Mouse (Mus musculus) intestine, embryonic 14.5 days (tissue): ENCODE data around the gene Tfb2m. TPM values are rescaled to one million over a fixed set of nuclear protein-coding genes. Genes with fewer than 3 reads are reported as not detected.

Source experiments
- ATAC-seq: fragments of 200-750 bp; cut with Nextera tagmentation; replicated peaks from 2 replicates; pipeline ENCODE4 v1.8.0; 2017; ENCODE audit warnings: low read depth, moderate number of reproducible peaks, moderate TSS enrichment, moderate library complexity; ENCODE audit not compliant: low FRiP score, low TSS enrichment
- DNase-seq: peaks from one replicate; pipeline ENCODE4 v3.0.0-alpha.2; 2018; ENCODE audit warnings: low spot score
- H3K27ac ChIP-seq: fragments of 300-500 bp; sonication (generic); 2 replicates; pipeline ENCODE4 v1.5.1; 2014; ENCODE audit warnings: low read depth, mild to moderate bottlenecking, control low read depth
- H3K27me3 ChIP-seq: fragments of 300-500 bp; sonication (generic); replicated peaks from 2 replicates; pipeline ENCODE4 v1.6.1; 2014; ENCODE audit warnings: low read length, control low read depth; ENCODE audit not compliant: control insufficient read depth, insufficient read depth
- H3K36me3 ChIP-seq: fragments of 300-500 bp; sonication (generic); 2 replicates; pipeline ENCODE4 v1.6.1; 2014; ENCODE audit warnings: low read length, control low read depth; ENCODE audit not compliant: control insufficient read depth, insufficient read depth
- H3K4me1 ChIP-seq: fragments of 300-500 bp; sonication (generic); replicated peaks from 2 replicates; pipeline ENCODE4 v1.6.1; 2014; ENCODE audit warnings: low read length, control low read depth, mixed read lengths; ENCODE audit not compliant: control insufficient read depth, insufficient read depth
- H3K4me2 ChIP-seq: fragments of 300-500 bp; sonication (generic); 2 replicates; pipeline ENCODE4 v1.6.1; 2014; ENCODE audit warnings: low read length
- H3K4me3 ChIP-seq: fragments of 300-500 bp; sonication (generic); 2 replicates; pipeline ENCODE4 v1.5.1; 2014; ENCODE audit warnings: low read depth, low read length, control low read depth, mixed read lengths
- H3K9ac ChIP-seq: fragments of 300-500 bp; sonication (generic); 2 replicates; pipeline ENCODE4 v1.6.1; 2014; ENCODE audit warnings: mild to moderate bottlenecking, low read length
- H3K9me3 ChIP-seq: fragments of 300-500 bp; sonication (generic); 2 replicates; pipeline ENCODE4 v1.6.1; 2016; ENCODE audit warnings: low read length, control low read depth; ENCODE audit not compliant: control insufficient read depth
- WGBS: fragments of 180-500 bp; shearing (Covaris S2); extraction: QIAGEN DNeasy Blood & Tissue Kit; methylation state at CpG from one replicate; pipeline ENCODE4 v1.1.7; 2014; 5-methylcytosine and 5-hydroxymethylcytosine counted together
- polyA plus RNA-seq: library from polyadenylated mRNA; unstranded; fragments of >200 nt; fragmentation: Nextera tagmentation; extraction: Ambion mirVana; gene quantifications from 2 replicates; pipeline ENCODE4 v1.2.1, GENCODE M21; 2014

Tfb2m gene
- polyA plus RNA-seq, 1 experiment from 2014 or later: 26.4 TPM

DNA sequence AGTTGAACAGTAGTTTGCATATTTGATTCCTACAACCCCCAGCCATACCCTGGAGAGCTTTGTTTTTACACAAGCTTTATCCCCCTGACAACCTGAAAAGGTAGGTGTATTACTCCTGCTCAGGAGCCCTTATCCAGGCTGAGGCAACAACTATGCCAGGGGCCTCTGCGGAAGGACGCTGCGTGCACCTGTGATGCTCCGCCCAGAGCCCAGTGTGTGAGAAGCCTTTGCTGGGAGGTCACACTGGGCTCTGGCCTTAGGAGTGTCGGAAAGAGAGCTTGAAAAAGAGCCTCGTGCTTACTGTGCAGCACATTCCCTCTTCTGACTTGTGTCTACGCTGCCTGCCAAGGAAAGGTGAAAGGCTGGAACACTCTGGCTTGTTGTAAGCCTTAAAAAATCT is 6.7 kb upstream of the Tfb2m start:
- Histone ChIP-seq H3K4me3 (no peak overlapping the region), H3K27me3 (no peaks in the 10 kb centered on the region), H3K27ac (no peak overlapping the region), H3K9ac (no peak overlapping the region), H3K36me3 (no peaks in the 10 kb centered on the region), H3K9me3 (no peaks in the 10 kb centered on the region), H3K4me1 (peaks cover 4% of the 10 kb centered on the region; the same call in 1 of the 2 replicates), H3K4me2 (no peak overlapping the region)
- ATAC-seq (no peak), DNase-seq (no peak)
- 50% methylated on average over 7 of the region's 7 CpGs for WGBS

DNA sequence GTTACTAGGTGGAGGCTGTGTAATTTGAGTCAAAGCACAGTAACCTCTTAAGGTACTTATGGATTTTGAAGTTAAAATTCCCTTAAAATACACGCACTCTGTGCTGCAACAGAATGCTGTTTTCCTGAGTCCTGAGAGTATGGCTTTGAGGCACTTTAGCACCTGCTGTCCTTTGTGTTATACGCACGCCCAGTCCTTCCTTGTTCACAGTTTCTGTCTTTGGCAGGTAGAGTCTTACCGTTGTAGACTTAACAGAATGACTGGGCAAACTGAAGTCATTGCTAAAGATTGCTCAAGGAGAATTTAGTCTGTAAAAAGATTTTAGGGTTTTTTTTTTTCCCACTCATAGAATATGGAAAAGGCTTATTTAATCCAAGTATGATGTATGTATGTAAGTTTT is 5.9 kb upstream of the Tfb2m start:
- Histone ChIP-seq H3K4me2 (no peak overlapping the region), H3K36me3 (no peaks in the 10 kb centered on the region), H3K4me3 (no peak overlapping the region), H3K9me3 (no peaks in the 10 kb centered on the region), H3K4me1 (peaks cover 11% of the 10 kb centered on the region; the same call in 1 of the 2 replicates), H3K27ac (no peak overlapping the region), H3K9ac (no peak overlapping the region), H3K27me3 (no peaks in the 10 kb centered on the region)
- DNase-seq (no peak), ATAC-seq (no peak)
- 88% methylated on average over 4 of the region's 4 CpGs for WGBS

DNA sequence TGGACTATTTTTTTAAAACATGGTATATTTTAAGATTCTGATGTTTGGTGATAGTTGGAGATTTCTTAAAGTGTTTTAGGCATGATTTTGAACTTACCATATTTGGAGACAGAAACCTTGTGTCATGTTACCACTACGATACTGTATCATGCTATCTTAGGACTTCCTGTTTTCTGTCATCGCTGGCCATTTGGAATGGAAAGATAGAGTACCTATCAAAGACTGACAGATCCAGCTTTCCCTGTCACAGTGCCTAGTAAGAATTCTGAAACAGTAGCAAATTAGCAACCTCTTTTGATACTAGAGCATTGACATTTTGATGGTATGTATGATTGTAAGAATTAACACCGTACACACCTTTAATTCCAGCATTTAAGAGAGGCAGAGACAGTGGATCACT is 5.3 kb upstream of the Tfb2m start:
- ATAC-seq: no peak
- no peak overlapping the region for H3K4me3 ChIP-seq
- no peak for DNase-seq
- H3K9me3 ChIP-seq: no peaks in the 10 kb centered on the region
- no peak overlapping the region for H3K4me2 ChIP-seq
- no peak overlapping the region for H3K27ac ChIP-seq
- no peak overlapping the region for H3K9ac ChIP-seq
- 86% methylated on average over 3 of the region's 3 CpGs for WGBS
- no peaks in the 10 kb centered on the region for H3K27me3 ChIP-seq
- peaks cover 11% of the 10 kb centered on the region; the same call in 1 of the 2 replicates for H3K4me1 ChIP-seq
- no peaks in the 10 kb centered on the region for H3K36me3 ChIP-seq

DNA sequence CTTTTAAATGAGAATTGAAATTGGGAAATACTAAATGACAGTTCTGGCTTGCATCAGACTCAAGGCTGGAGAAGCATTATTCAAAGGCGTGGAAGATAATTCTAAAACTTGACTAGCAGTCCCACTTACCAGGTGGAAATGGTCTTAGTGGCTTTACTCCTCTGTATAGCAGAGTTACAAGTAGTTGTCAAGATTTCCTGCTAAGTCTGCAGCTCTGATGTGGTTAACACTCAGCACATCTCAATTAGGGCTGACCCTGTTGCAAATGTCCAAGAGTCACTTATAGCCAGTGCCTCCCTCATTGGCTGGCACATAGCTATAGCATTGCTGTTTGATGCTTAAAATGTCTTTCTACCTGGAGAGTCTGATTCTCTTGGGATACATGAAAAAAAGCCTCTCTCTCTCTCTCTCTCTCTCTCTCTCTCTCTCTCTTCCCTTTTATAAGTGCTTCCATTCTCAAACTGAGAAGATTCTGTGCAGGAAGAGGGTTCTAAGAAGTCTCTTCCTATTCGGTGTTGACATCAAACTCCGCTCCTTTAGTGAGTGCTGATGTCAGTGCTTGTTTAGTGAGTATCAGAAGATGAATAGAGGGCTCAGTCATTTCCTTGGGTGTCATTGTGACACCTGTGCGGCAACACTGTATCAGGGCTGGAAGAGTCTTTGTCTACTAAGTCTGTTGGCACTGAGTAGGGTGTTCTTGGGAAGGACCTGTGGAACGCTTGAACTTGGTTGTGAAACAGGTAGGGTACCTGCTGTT is 3.1 kb upstream of the Tfb2m start:
- Histone ChIP-seq H3K4me2 (no peak overlapping the region), H3K27ac (no peak overlapping the region), H3K9me3 (no peaks in the 10 kb centered on the region), H3K4me1 (peaks cover 19% of the 10 kb centered on the region), H3K9ac (no peak overlapping the region), H3K27me3 (no peaks in the 10 kb centered on the region), H3K4me3 (no peak overlapping the region), H3K36me3 (no peaks in the 10 kb centered on the region)
- ATAC-seq (no peak), DNase-seq (no peak)
- 90% methylated on average over 5 of the region's 5 CpGs for WGBS

DNA sequence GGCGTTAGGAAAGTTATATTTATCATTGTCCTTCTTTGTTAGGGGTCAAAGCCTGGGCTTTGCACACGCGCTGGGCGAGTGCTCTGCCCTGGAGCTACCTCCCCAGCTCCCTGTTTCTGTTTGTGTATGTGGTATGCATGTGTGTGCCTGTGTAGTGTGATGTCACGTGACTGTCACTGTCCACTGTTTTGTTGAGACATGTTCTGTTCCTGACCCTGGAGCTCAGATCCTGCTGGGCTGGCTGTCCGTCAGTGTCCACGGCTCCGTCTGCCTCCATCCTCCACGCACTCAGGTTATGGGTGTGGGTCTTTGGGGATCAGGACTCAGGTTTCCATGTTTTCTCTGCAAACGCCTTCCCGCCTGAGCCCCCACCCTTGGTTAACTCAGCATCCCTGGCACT is 2.2 kb upstream of the Tfb2m start:
- no peak for ATAC-seq
- Histone ChIP-seq H3K4me2 (no peak overlapping the region; the same call in 1 of the 2 replicates), H3K27ac (no peak overlapping the region), H3K4me3 (no peak overlapping the region), H3K9ac (no peak overlapping the region), H3K36me3 (no peaks in the 10 kb centered on the region), H3K4me1 (peaks cover 19% of the 10 kb centered on the region), H3K27me3 (no peaks in the 10 kb centered on the region), H3K9me3 (no peaks in the 10 kb centered on the region)
- DNase-seq: no peak
- WGBS: 74% methylated on average over 11 of the region's 11 CpGs

DNA sequence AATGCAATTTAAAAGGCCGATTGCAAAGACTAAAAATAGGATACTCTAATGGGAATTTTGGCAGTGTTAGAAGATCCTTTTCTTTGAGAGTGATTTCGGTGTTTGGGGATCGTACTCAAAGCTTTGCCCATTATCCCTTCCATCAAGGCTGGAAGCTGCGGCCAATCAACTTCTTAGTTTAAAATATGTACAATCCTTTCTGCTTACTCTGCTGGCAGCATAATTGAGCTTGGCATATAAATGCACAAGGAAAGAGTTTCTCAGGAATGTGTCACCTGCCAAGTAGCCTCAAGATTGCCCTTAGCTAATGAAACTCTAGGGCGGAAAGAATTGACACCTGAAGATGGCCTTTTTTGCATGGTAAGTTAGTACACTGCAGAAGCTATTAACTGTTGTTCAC is 1.1 kb upstream of the Tfb2m start:
- peak overlapping the region; percentile 69 for H3K4me3 ChIP-seq
- DNase-seq: no peak
- H3K9ac ChIP-seq: peak overlapping the region; percentile 64
- H3K27ac ChIP-seq: no peak overlapping the region
- ATAC-seq: no peak
- H3K27me3 ChIP-seq: no peaks in the 10 kb centered on the region
- WGBS: 15% methylated on average over 5 of the region's 5 CpGs
- no peaks in the 10 kb centered on the region for H3K9me3 ChIP-seq
- H3K4me2 ChIP-seq: peak overlapping the region; percentile 71
- no peaks in the 10 kb centered on the region for H3K36me3 ChIP-seq
- peaks cover 19% of the 10 kb centered on the region for H3K4me1 ChIP-seq

DNA sequence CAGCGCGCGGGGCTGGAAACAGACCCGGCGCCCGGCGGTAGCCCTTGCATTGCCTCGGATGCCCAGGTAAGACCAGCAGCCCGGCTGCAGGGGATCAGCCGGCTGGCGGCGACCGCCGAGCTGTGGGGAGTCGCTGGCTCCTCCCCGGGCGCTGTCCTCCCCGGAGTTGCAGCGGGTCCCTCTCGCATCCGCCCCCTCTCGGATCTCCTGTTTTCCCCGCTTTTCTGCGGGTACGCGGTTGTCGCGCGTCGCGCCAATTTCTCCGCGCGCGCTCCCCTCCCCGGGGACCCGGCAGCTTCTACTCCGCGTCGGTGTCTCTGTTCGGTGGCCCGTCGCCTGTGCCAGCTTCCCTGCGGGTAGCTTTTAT is 467 bp upstream of the Tfb2m start:
- Histone ChIP-seq H3K4me3 (peak overlapping the region; percentile 69), H3K4me1 (peaks cover 19% of the 10 kb centered on the region), H3K27me3 (no peaks in the 10 kb centered on the region), H3K9me3 (no peaks in the 10 kb centered on the region), H3K27ac (peak overlapping the region; percentile 75), H3K9ac (peak overlapping the region; percentile 64), H3K36me3 (no peaks in the 10 kb centered on the region), H3K4me2 (peak overlapping the region; percentile 71)
- under 1% methylated on average over 34 of the region's 44 CpGs for WGBS
- no peak for DNase-seq
- ATAC-seq: peak; percentile 87

DNA sequence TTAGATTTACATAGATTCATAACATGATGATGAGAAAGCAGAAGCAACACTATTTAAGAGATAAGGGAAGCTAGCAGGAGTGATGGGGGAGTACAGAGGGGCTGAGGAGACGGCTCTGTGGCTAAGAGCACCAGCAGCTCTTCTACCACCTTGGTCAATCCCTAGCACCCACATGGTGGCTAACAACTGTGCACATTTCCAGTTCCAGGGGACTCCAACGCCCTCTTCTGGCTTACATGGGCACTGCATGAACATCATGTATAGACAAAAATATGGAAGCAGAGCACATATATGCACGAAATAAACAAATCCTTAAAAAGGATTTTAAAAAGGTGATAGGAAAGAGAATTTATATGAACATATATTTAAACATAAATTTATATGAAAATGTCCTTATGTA is 4.6 kb downstream of the Tfb2m start:
- Histone ChIP-seq H3K4me3 (no peak overlapping the region), H3K27me3 (no peaks in the 10 kb centered on the region), H3K36me3 (peaks cover 35% of the 10 kb centered on the region), H3K9me3 (no peaks in the 10 kb centered on the region), H3K9ac (no peak overlapping the region), H3K4me2 (no peak overlapping the region), H3K27ac (no peak overlapping the region), H3K4me1 (peaks cover 8% of the 10 kb centered on the region)
- no peak for ATAC-seq
- WGBS: 64% methylated on average over 3 of the region's 3 CpGs
- DNase-seq: no peak

DNA sequence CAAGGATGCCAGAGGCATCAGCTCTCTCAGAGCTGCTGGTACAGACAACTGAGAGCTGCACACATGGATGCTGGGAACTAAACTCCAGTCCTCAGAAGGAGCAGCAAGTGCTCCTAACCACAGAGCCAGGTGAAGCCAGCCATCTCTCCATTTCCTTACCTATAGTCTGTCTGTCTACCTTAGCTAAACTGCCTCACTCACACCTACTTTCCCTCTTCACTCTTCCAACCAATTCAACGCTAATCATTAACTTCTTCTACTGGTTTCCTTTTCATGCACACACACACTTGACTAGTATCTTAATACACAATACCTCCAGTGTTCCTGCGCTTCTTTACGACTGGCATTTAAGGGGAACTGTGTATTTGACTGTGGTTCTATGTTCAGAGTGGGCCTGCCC is 6.2 kb downstream of the Tfb2m start:
- H3K4me1 ChIP-seq: peaks cover 2% of the 10 kb centered on the region; the same call in 1 of the 2 replicates
- H3K9me3 ChIP-seq: no peaks in the 10 kb centered on the region
- no peak overlapping the region for H3K27ac ChIP-seq
- H3K36me3 ChIP-seq: peaks cover 46% of the 10 kb centered on the region
- ATAC-seq (no peak), DNase-seq (no peak)
- no peak overlapping the region for H3K9ac ChIP-seq
- no peaks in the 10 kb centered on the region for H3K27me3 ChIP-seq
- H3K4me2 ChIP-seq: no peak overlapping the region
- H3K4me3 ChIP-seq: no peak overlapping the region
- WGBS: 80% methylated on average over 3 of the region's 3 CpGs
